Mouse (Mus musculus) kidney, adult 11 months (tissue): Measurements from ENCODE around the gene Kmt2e.
A peak's percentile ranks its signal among the peaks of the same experiment; 100 is the strongest.

ENCODE experiments used
- DNase-seq: peaks from one replicate; pipeline ENCODE4 v3.0.0; 2022

Gene Kmt2e

GRCm38 (mm10) chr5:23411640-23412039 is 22.6 kb upstream of the Kmt2e start:
- no peak for DNase-seq

GRCm38 (mm10) chr5:23412247-23412948 is 21.8 kb upstream of the Kmt2e start:
- DNase-seq, result no peak

- no peak for DNase-seq
Observed at GRCm38 (mm10) chr5:23413058-23413457, 21.2 kb upstream of the Kmt2e start.

- DNase-seq, result no peak
Observed at GRCm38 (mm10) chr5:23413575-23414470, 20.4 kb upstream of the Kmt2e start.

- peak; percentile 69 for DNase-seq
Observed at GRCm38 (mm10) chr5:23414490-23415126, 19.6 kb upstream of the Kmt2e start.

GRCm38 (mm10) chr5:23415571-23416285 is 18.5 kb upstream of the Kmt2e start:
- no peak for DNase-seq

- no peak for DNase-seq
Observed at GRCm38 (mm10) chr5:23416286-23416643, 18.0 kb upstream of the Kmt2e start.

- DNase-seq, result no peak
Observed at GRCm38 (mm10) chr5:23417716-23418115, 16.5 kb upstream of the Kmt2e start.

GRCm38 (mm10) chr5:23418147-23418781 is 16.0 kb upstream of the Kmt2e start:
- DNase-seq, result peak; percentile 85

- DNase-seq, result no peak
Observed at GRCm38 (mm10) chr5:23418797-23419595, 15.2 kb upstream of the Kmt2e start.

GRCm38 (mm10) chr5:23419616-23420170 is 14.5 kb upstream of the Kmt2e start:
- DNase-seq, result no peak

GRCm38 (mm10) chr5:23420410-23420809 is 13.8 kb upstream of the Kmt2e start:
- DNase-seq, result no peak

GRCm38 (mm10) chr5:23421440-23421839 is 12.8 kb upstream of the Kmt2e start:
- DNase-seq, result no peak

GRCm38 (mm10) chr5:23423036-23423435 is 11.2 kb upstream of the Kmt2e start:
- no peak for DNase-seq

GRCm38 (mm10) chr5:23427501-23427900 is 6.7 kb upstream of the Kmt2e start:
- no peak for DNase-seq

- no peak for DNase-seq
Observed at GRCm38 (mm10) chr5:23431070-23431864, 3.0 kb upstream of the Kmt2e start.

- DNase-seq, result no peak
Observed at GRCm38 (mm10) chr5:23431948-23432707, 2.1 kb upstream of the Kmt2e start.

GRCm38 (mm10) chr5:23432708-23433645 is 1.3 kb upstream of the Kmt2e start:
- DNase-seq, result peak; percentile 99
